Mouse (Mus musculus) lung, adult 2 months (tissue): ENCODE data around the gene Topaz1. TPM values are rescaled to one million over a fixed set of nuclear protein-coding genes. Genes with fewer than 3 reads are reported as not detected.

ENCODE experiments used
- DNase-seq: peaks from one replicate; pipeline ENCODE4 v3.0.0; 2022
- H3K4me1 ChIP-seq: fragments of 200-500 bp; 2 replicates; pipeline ENCODE4 v1.6.1; 2011; ENCODE audit warnings: low read length; ENCODE audit not compliant: control insufficient read depth, insufficient read depth
- H3K4me3 ChIP-seq: fragments of 200-500 bp; replicated peaks from 2 replicates; pipeline ENCODE3; 2011; ENCODE audit warnings: low read depth, mild to moderate bottlenecking, control low read depth, low read length; ENCODE audit errors: extremely low read depth
- CTCF ChIP-seq: fragments of 200-500 bp; IDR thresholded peaks from 2 replicates; pipeline ENCODE4 v1.5.1; 2011; ENCODE audit warnings: mild to moderate bottlenecking, low read length, control low read depth; ENCODE audit not compliant: insufficient read depth
- POLR2A ChIP-seq: fragments of 200-500 bp; IDR thresholded peaks from 2 replicates; pipeline ENCODE4 v1.6.1; 2011; ENCODE audit warnings: low read depth, mild to moderate bottlenecking, control low read depth, low read length, borderline replicate concordance; ENCODE audit errors: extremely low read depth
- WGBS: fragments of 180-500 bp; shearing (Covaris S2); methylation state at CpG from one replicate; pipeline ENCODE4 v1.1.7; 2018; 5-methylcytosine and 5-hydroxymethylcytosine counted together
- polyA plus RNA-seq: library from polyadenylated mRNA; depleted of rRNA; stranded (reverse); fragments of >200 nt; gene quantifications from 2 replicates; pipeline ENCODE4 v1.2.3, GENCODE M21; 2012

Topaz1 gene
- polyA plus RNA-seq, 1 experiment: not detected

- 13% methylated on average over 10 of the region's 10 CpGs for WGBS
- TF ChIP-seq POLR2A (no peak), CTCF (no peak)
- Histone ChIP-seq H3K4me1 (0 out of 2 replicates have a peak, but pooled peaks cover 5% of the 10 kb centered on the region), H3K4me3 (peak overlapping the region; percentile 77)
- no peak for DNase-seq
Observed at GRCm38 (mm10) chr9:122805845-122806341, 58.7 kb downstream of the Topaz1 start.

GRCm38 (mm10) chr9:122807186-122807585 lies 60.0 kb downstream of the Topaz1 start:
- TF ChIP-seq POLR2A: no peak
- DNase-seq: no peak
- 0 out of 2 replicates have a peak, but pooled peaks cover 5% of the 10 kb centered on the region for H3K4me1 ChIP-seq
- 97% methylated on average over 2 of the region's 2 CpGs for WGBS
- no peak overlapping the region for H3K4me3 ChIP-seq

DNA sequence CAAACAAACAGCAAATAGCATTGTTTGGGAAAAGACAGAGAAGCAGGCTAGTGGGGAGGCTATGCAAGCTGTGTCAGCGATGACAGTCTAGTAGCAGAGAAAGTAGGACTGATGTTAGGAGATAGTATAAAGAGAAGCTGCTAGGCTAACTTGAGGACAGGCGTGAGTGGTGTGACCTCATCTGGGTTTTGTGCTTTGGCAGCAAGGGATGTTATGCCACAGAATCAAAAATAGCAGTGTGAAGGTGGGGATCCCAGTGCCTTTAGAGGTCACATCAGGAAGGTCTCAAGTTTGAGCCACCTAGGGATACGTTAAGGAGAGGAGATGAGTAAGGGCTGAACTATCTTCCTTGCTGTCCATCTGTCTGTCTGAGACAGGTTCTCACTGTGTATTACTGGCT lies 63.1 kb downstream of the Topaz1 start:
- TF ChIP-seq POLR2A (no peak), CTCF (no peak)
- WGBS: 87% methylated on average over 3 of the region's 3 CpGs
- no peak overlapping the region for H3K4me3 ChIP-seq
- 0 out of 2 replicates have a peak, but pooled peaks cover 3% of the 10 kb centered on the region for H3K4me1 ChIP-seq
- no peak for DNase-seq

DNA sequence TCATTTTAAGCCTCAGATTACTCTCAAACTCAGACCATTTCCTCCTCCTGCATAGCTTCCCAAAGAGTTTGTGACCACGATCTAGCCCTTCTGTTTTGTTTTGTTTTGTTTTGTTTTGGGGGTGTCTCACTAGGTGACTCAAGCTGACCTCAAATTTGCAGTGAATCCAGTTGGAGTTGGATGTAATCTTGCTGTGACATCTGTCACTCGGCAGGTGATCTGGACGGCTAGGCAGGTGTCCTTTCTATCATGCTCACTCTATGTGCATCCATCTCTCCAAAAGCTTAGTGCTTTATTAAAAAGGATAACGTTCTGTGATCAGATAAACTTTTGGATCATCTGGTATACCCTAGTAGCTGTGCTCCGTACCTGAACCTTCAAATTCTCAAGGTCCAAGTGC lies 65.2 kb downstream of the Topaz1 start:
- no peaks in the 10 kb centered on the region for H3K4me1 ChIP-seq
- H3K4me3 ChIP-seq: no peak overlapping the region
- no peak for TF ChIP-seq CTCF
- no peak for TF ChIP-seq POLR2A
- no peak for DNase-seq
- WGBS: 88% methylated on average over 5 of the region's 5 CpGs

DNA sequence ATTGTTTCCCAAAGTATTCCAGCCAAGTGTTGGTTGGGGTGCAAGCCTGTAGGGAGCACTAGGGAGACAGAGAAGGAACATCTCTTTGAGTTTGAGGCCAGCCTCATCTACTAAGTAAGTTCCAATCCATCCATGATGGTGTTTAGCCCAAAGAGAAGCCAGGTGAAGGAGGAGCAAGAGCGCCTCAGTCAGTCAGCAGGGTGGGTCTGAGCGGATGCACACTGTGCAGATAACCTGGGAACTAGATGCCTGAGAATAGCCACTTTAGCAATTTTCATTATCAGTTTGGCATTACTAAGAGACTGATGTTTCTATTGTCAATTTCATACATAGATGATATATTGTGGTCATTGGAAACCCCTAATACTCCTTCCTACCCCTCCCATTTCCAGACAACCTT lies 67.6 kb downstream of the Topaz1 start:
- no peak for DNase-seq
- Histone ChIP-seq H3K4me1 (no peaks in the 10 kb centered on the region), H3K4me3 (no peak overlapping the region)
- TF ChIP-seq CTCF: no peak
- no peak for TF ChIP-seq POLR2A
- 98% methylated on average over 2 of the region's 2 CpGs for WGBS

DNA sequence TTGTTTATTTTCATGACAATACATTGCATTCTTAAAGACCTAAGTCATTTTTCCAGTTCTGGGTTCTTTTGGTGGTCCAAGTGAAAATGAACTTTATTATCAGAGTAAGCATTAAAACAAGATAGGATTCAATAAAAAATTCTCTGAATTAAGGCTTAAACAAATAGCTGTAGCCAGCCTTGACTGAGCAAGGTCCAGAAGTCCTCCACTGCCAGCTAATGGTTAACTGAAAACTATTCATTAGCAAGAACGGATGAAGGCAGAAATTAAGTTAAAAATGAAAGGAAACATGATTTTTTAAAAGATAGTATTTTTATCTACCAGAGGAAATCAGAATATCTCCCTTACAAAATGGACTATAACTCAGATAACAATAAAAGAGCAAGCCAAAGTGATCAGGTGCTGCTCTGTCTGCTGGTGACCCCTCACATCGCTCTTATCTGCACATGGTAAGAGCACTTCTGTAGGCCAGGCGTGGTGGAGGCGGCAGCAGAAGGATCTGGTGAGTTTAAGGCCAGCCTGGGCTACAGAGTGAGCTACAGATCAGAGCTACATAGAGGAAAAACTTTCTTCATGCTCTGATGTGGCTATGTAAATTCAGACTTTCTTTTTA lies 68.2 kb downstream of the Topaz1 start:
- WGBS: 77% methylated on average over 4 of the region's 4 CpGs
- DNase-seq: no peak
- H3K4me3 ChIP-seq: no peak overlapping the region
- no peaks in the 10 kb centered on the region for H3K4me1 ChIP-seq
- TF ChIP-seq CTCF (no peak), POLR2A (no peak)

GRCm38 (mm10) chr9:122823374-122824017 lies 76.3 kb downstream of the Topaz1 start:
- 68% methylated on average over 5 of the region's 5 CpGs for WGBS
- DNase-seq: no peak
- no peaks in the 10 kb centered on the region for H3K4me1 ChIP-seq
- TF ChIP-seq CTCF (no peak), POLR2A (no peak)
- H3K4me3 ChIP-seq: no peak overlapping the region

DNA sequence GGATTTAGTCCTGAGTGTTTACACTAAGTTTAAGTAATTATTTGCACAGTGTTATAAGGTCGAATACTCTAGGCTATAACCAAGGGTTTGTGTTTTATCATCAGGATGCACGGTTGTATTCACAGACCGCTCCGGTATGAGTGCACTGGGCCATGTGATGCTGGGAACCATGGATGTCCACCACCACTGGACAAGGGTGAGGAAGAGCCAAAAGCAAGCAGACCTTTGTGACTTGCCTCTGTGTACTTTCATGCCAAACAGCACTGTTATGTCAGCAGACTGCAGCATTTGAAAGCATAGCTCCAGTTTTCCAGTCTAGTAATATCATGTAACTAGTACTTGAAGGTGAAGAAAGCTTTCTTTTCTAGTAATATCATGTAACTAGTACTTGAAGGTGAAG lies 79.6 kb downstream of the Topaz1 start:
- DNase-seq: no peak
- WGBS: 75% methylated on average over 4 of the region's 4 CpGs
- Histone ChIP-seq H3K4me3 (no peak overlapping the region), H3K4me1 (no peaks in the 10 kb centered on the region)
- TF ChIP-seq CTCF: no peak
- no peak for TF ChIP-seq POLR2A

GRCm38 (mm10) chr9:122829826-122830380 lies 82.8 kb downstream of the Topaz1 start:
- H3K4me3 ChIP-seq: no peak overlapping the region
- no peak for DNase-seq
- H3K4me1 ChIP-seq: no peaks in the 10 kb centered on the region
- TF ChIP-seq CTCF (no peak), POLR2A (no peak)
- WGBS: 42% methylated on average over 4 of the region's 4 CpGs

GRCm38 (mm10) chr9:122836126-122836525 lies 89.0 kb downstream of the Topaz1 start:
- DNase-seq: no peak
- peaks cover 2% of the 10 kb centered on the region; the same call in 1 of the 2 replicates for H3K4me1 ChIP-seq
- WGBS: 65% methylated on average over 9 of the region's 9 CpGs
- H3K4me3 ChIP-seq: no peak overlapping the region
- TF ChIP-seq CTCF: no peak
- no peak for TF ChIP-seq POLR2A
